Mouse (Mus musculus) left cerebral cortex, postnatal 36 days (tissue): ENCODE results near the gene Uhrf1bp1l. TPM values are rescaled to one million over a fixed set of nuclear protein-coding genes. Genes with fewer than 3 reads are reported as not detected.
A peak's percentile ranks its signal among the peaks of the same experiment; 100 is the strongest.
"Not testable (repeated sequence)": the region's sequence is repeated elsewhere in the genome, so short reads cannot be mapped to it uniquely, and the experiment has no call there.

Experiments used
- DNase-seq, 2 experiments: peaks; one replicate each; pipeline ENCODE4 v3.0.0; 2021 to 2022; ENCODE audit warnings: low spot score in 2 of 2, mixed read lengths in 1 of 2
- intact Hi-C: fragments of 180-260 bp; cut with DNase I; formaldehyde crosslinking; loops from one replicate; pipeline ENCODE4 v1.15.1; 2025
- total RNA-seq, 2 experiments: library from RNA; stranded (reverse); gene quantifications; 2 replicates each; pipeline ENCODE4 v1.2.3; 2021

Uhrf1bp1l gene
- 10 to 100 TPM; 90.4 to 92.5 TPM for total RNA-seq

GRCm38 (mm10) chr10:89744871-89745665 is at the start of gene Uhrf1bp1l:
Gene Uhrf1bp1l (plus strand): TSS chr10:89744991.
- intact Hi-C loops: loop anchor here (10.0 kb wide), 1 partner anchor 300 kb away; no protein-coding TSS in a partner anchor
- peak; percentile 85 for DNase-seq

- intact Hi-C loops: no loop called here
- no peak for DNase-seq
Measured at GRCm38 (mm10) chr10:89695194-89695911, 49.4 kb upstream of the Uhrf1bp1l start.

GRCm38 (mm10) chr10:89696270-89696669 is 48.5 kb upstream of the Uhrf1bp1l start:
- intact Hi-C loops, DNase-seq: not testable (repeated sequence)

- no peak for DNase-seq
- intact Hi-C loops: no loop called here
Measured at GRCm38 (mm10) chr10:89697956-89698355, 46.8 kb upstream of the Uhrf1bp1l start.

- intact Hi-C loops: no loop called here
- DNase-seq: no peak
Measured at GRCm38 (mm10) chr10:89703042-89703441, 41.7 kb upstream of the Uhrf1bp1l start.

GRCm38 (mm10) chr10:89707397-89707796 is 37.4 kb upstream of the Uhrf1bp1l start:
- no peak for DNase-seq
- intact Hi-C loops: no loop called here

GRCm38 (mm10) chr10:89708720-89709119 is 36.1 kb upstream of the Uhrf1bp1l start:
- DNase-seq: no peak
- intact Hi-C loops: no loop called here

GRCm38 (mm10) chr10:89714910-89715309 is 29.9 kb upstream of the Uhrf1bp1l start:
- intact Hi-C loops: no loop called here
- DNase-seq: peak in 1 of 2 experiments; percentile 19

- intact Hi-C loops: loop anchor here (10.0 kb wide), 1 partner anchor 65 kb away; no protein-coding TSS in a partner anchor
Measured at GRCm38 (mm10) chr10:89720252-89720651, 24.5 kb upstream of the Uhrf1bp1l start.

GRCm38 (mm10) chr10:89720796-89721195 is 24.0 kb upstream of the Uhrf1bp1l start:
- intact Hi-C loops: loop anchor here (10.0 kb wide), 1 partner anchor 66 kb away; no protein-coding TSS in a partner anchor
- no peak for DNase-seq

More at GRCm38 (mm10) chr10:89720252-89720651, 24.5 kb upstream of the Uhrf1bp1l start:
- DNase-seq: no peak

GRCm38 (mm10) chr10:89722247-89723195 is 22.3 kb upstream of the Uhrf1bp1l start:
- DNase-seq: no peak
- intact Hi-C loops: loop anchor here (10.0 kb wide), 1 partner anchor 68 kb away; no protein-coding TSS in a partner anchor

GRCm38 (mm10) chr10:89730386-89730785 is 14.4 kb upstream of the Uhrf1bp1l start:
- DNase-seq: no peak
- intact Hi-C loops: no loop called here

GRCm38 (mm10) chr10:89731341-89731740 is 13.4 kb upstream of the Uhrf1bp1l start:
- intact Hi-C loops: no loop called here
- DNase-seq: no peak

- intact Hi-C loops: no loop called here
- DNase-seq: peak; percentile 90 to 93
Measured at GRCm38 (mm10) chr10:89732001-89732794, 12.6 kb upstream of the Uhrf1bp1l start, which contains the start of gene Actr6. Gene Actr6 (minus strand): TSS chr10:89732295.

- no peak for DNase-seq
- intact Hi-C loops: no loop called here
Measured at GRCm38 (mm10) chr10:89737092-89737491, 7.7 kb upstream of the Uhrf1bp1l start.

GRCm38 (mm10) chr10:89737887-89738286 is 6.9 kb upstream of the Uhrf1bp1l start:
- intact Hi-C loops: no loop called here
- DNase-seq: no peak

GRCm38 (mm10) chr10:89738395-89738794 is 6.4 kb upstream of the Uhrf1bp1l start:
- DNase-seq: no peak
- intact Hi-C loops: no loop called here

- no peak for DNase-seq
- intact Hi-C loops: loop anchor here (10.0 kb wide), 1 partner anchor 305 kb away; no protein-coding TSS in a partner anchor
Measured at GRCm38 (mm10) chr10:89739703-89740102, 5.1 kb upstream of the Uhrf1bp1l start.
